Mouse (Mus musculus) spleen, adult 2 months (tissue): ENCODE results near the gene Wdhd1.

Experiments
- CTCF ChIP-seq: fragments of 200-500 bp; IDR thresholded peaks from 2 replicates; pipeline ENCODE4 v1.5.1; 2011; ENCODE audit warnings: mild to moderate bottlenecking, inconsistent platforms; ENCODE audit not compliant: insufficient read depth, insufficient read length, insufficient replicate concordance; ENCODE audit errors: extremely low read depth
- POLR2A ChIP-seq: fragments of 200-500 bp; IDR thresholded peaks from 2 replicates; pipeline ENCODE4 v1.6.1; 2011; ENCODE audit warnings: low read depth, low read length, inconsistent platforms

DNA sequence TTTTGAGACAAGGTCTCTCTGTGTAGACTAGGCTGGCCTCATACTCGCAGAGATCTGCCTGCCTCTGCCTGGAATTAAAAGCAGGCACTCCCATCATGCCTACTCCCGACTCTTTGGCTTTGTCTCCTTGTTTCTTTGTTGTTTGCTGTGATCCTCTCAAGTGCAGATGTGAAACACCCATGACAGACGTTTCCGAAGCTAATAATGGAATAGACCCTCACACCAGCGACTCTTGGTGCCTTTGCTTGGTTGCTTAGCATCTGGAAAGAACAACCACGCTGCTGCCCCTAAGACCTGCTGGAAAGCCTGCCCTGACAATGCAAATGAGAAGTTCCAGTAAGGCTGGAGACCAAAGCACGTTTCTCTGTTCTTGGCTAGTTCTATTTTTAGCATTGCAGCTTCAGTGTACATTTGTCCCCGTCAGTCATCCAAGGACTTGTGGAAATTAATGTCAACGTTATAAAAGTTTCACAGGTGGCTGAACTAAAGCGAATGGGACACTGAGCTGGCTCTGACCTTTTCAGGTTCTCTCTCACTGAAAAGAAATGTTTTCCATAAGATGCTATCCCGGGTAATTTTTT lies 46.8 kb downstream of the Wdhd1 start:
- TF ChIP-seq CTCF (no peak), POLR2A (no peak)
